8 mouse cellular contexts compared by ENCODE assay signal in the genomic region with DNA sequence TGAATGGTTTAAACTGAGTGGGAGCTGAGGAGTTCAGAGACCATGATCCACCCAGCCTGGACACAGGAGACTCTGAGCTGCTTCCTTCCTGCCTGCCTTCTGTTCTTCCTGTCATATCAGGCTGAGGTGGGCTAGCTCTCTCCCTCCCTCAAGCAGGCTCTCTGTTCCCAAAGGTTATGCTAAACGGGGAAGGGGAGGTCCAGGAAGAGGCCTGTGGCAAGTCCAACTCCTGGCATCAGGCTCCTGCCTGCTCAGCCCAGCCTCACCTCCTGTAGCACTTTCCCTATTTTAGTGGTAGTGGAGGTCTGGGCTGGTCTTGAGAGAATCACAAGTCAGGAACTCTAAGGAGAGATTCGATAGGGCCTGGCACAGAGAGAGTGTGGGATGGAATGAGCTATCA. TPM values are rescaled to one million over a fixed set of nuclear protein-coding genes. Genes with fewer than 3 reads are reported as not detected.
DNase-seq lines count a peak whose midpoint lies in the region; ATAC-seq and TF ChIP-seq lines count a peak whose summit lies in the region.

No protein-coding gene starts in this region.

- no peak for ATAC-seq in forebrain, embryonic 12.5 days (ENCODE audit: low FRiP score)
- ATAC-seq in liver, embryonic 12.5 days = no peak

- peaks cover 4% of the 10 kb centered on the region; the same call in 1 of the 2 replicates for H3K36me3 ChIP-seq in forebrain, embryonic 12.5 days (replicated peaks)
- peaks cover 29% of the 10 kb centered on the region for H3K36me3 ChIP-seq in liver, embryonic 12.5 days

- no peak for DNase-seq in gastrocnemius, adult 2 months
- no peak for DNase-seq in gastrocnemius, adult 8-10 months (ENCODE audit: low spot score in 2 of 2)
- DNase-seq in 416B (ENCODE audit: low read depth) = peak; percentile 39
- no peak for DNase-seq in yolk sac, embryonic 10.5 days (ENCODE audit: low spot score)
- DNase-seq in ovary, postnatal 14 days (ENCODE audit: low spot score) = no peak
- DNase-seq in urinary bladder, postnatal 10 days (ENCODE audit: low spot score) = no peak

- intact Hi-C loops in gastrocnemius, adult 2 months (cut with DNase I) = no loop called here

- peaks cover 37% of the 10 kb centered on the region for H3K27me3 ChIP-seq in forebrain, embryonic 12.5 days
- H3K27me3 ChIP-seq in liver, embryonic 12.5 days (replicated peaks) = no peaks in the 10 kb centered on the region

- peak overlapping the region; percentile 96 for H3K4me3 ChIP-seq in gastrocnemius, adult 2 months
- H3K4me3 ChIP-seq in forebrain, embryonic 12.5 days (replicated peaks) = peak overlapping the region; percentile 90
- H3K4me3 ChIP-seq in liver, embryonic 12.5 days = peak overlapping the region; percentile 91

- peak overlapping the region; percentile 89 for H3K27ac ChIP-seq in gastrocnemius, adult 2 months
- H3K27ac ChIP-seq in forebrain, embryonic 12.5 days = no peak overlapping the region
- H3K27ac ChIP-seq in liver, embryonic 12.5 days = peak overlapping the region; percentile 98

- WGBS in forebrain, embryonic 12.5 days = 40% methylated on average over 2 of the region's 2 CpGs
- 12% methylated on average over 2 of the region's 2 CpGs for WGBS in liver, embryonic 12.5 days (ENCODE audit: insufficient replicate concordance)

- H3K4me2 ChIP-seq in forebrain, embryonic 12.5 days = peak overlapping the region; percentile 77
- peak overlapping the region; percentile 86 for H3K4me2 ChIP-seq in liver, embryonic 12.5 days

- H3K9me3 ChIP-seq in forebrain, embryonic 12.5 days = no peaks in the 10 kb centered on the region
- no peaks in the 10 kb centered on the region for H3K9me3 ChIP-seq in liver, embryonic 12.5 days (replicated peaks)

- peaks cover 52% of the 10 kb centered on the region for H3K4me1 ChIP-seq in forebrain, embryonic 12.5 days
- H3K4me1 ChIP-seq in liver, embryonic 12.5 days = peaks cover 73% of the 10 kb centered on the region

- peak overlapping the region; percentile 99 for H3K9ac ChIP-seq in forebrain, embryonic 12.5 days
- peak overlapping the region; percentile 98 for H3K9ac ChIP-seq in liver, embryonic 12.5 days

- no peak for TF ChIP-seq CTCF in gastrocnemius, adult 2 months (IDR thresholded peaks at IDR 0.05)

RNA-seq across cellular contexts. Expression of gene Ltc4s, which starts 12.0 kb away (rescaled TPM):
- total RNA-seq in gastrocnemius, adult 2 months (2021) = 1 to 10 TPM; 2.1 to 3.2 TPM
- total RNA-seq in gastrocnemius, adult 8-10 months (2022) = 1 to 10 TPM; 1.2 to 3.1 (median 2.4) TPM
- polyA plus RNA-seq in forebrain, embryonic 12.5 days (2016; fragmentation: Nextera tagmentation; extraction: Ambion mirVana) = 0.60 and 0.69 TPM in 2 replicates
- polyA plus RNA-seq in liver, embryonic 12.5 days (2016; fragmentation: Nextera tagmentation; extraction: Ambion mirVana) = 0.87 and 1.0 TPM in 2 replicates

RNA-seq across cellular contexts. Expression of gene Mgat4b, which starts 15.7 kb away (rescaled TPM):
- 10 to 100 TPM; 33.9 to 40.7 TPM for total RNA-seq in gastrocnemius, adult 2 months (2021)
- 10 to 100 TPM; 40.4 to 49.2 (median 44.9) TPM for total RNA-seq in gastrocnemius, adult 8-10 months (2022)
- polyA plus RNA-seq in forebrain, embryonic 12.5 days (2016; fragmentation: Nextera tagmentation; extraction: Ambion mirVana) = 31.6 and 40.3 TPM in 2 replicates
- 29.1 and 30.7 TPM in 2 replicates for polyA plus RNA-seq in liver, embryonic 12.5 days (2016; fragmentation: Nextera tagmentation; extraction: Ambion mirVana)

RNA-seq across cellular contexts. Expression of gene Sqstm1, which starts 15.8 kb away (rescaled TPM):
- 100 to 1,000 TPM; 376 to 655 TPM for total RNA-seq in gastrocnemius, adult 2 months (2021)
- total RNA-seq in gastrocnemius, adult 8-10 months (2022) = 100 to 1,000 TPM; 494 to 615 (median 543) TPM
- polyA plus RNA-seq in forebrain, embryonic 12.5 days (2016; fragmentation: Nextera tagmentation; extraction: Ambion mirVana) = 165 and 169 TPM in 2 replicates
- 143 and 152 TPM in 2 replicates for polyA plus RNA-seq in liver, embryonic 12.5 days (2016; fragmentation: Nextera tagmentation; extraction: Ambion mirVana)

RNA-seq across cellular contexts. Expression of gene Mrnip, which starts 52.2 kb away (rescaled TPM):
- 1 to 10 TPM; 2.4 to 3.1 TPM for total RNA-seq in gastrocnemius, adult 2 months (2021)
- total RNA-seq in gastrocnemius, adult 8-10 months (2022) = 1 to 10 TPM; 2.4 to 2.9 (median 2.6) TPM
- polyA plus RNA-seq in forebrain, embryonic 12.5 days (2016; fragmentation: Nextera tagmentation; extraction: Ambion mirVana) = 22.2 and 24.9 TPM in 2 replicates
- 8.6 and 8.7 TPM in 2 replicates for polyA plus RNA-seq in liver, embryonic 12.5 days (2016; fragmentation: Nextera tagmentation; extraction: Ambion mirVana)
